Mouse (Mus musculus): ENCODE measurements around the gene Plekha5. TPM values are rescaled to one million over a fixed set of nuclear protein-coding genes. Genes with fewer than 3 reads are reported as not detected.
"Not testable (repeated sequence)": the region's sequence is repeated elsewhere in the genome, so short reads cannot be mapped to it uniquely, and the experiment has no call there.

Gene Plekha5
- total RNA-seq, 2 experiments from 2014 or later, result 98.9 to 118 TPM

GRCm38 (mm10) chr6:140532858-140533257 is 109.0 kb downstream of the Plekha5 start:
- not testable (repeated sequence) for DNase-seq

GRCm38 (mm10) chr6:140533606-140534005 is 109.8 kb downstream of the Plekha5 start:
- DNase-seq, result no peak

GRCm38 (mm10) chr6:140535504-140535903 is 111.7 kb downstream of the Plekha5 start:
- no peak for DNase-seq

GRCm38 (mm10) chr6:140541919-140542318 is 118.1 kb downstream of the Plekha5 start:
- no peak for DNase-seq

GRCm38 (mm10) chr6:140543005-140543794 is 119.3 kb downstream of the Plekha5 start:
- DNase-seq, result no peak

- DNase-seq, result no peak
Observed at GRCm38 (mm10) chr6:140546095-140546494, 122.2 kb downstream of the Plekha5 start.

- no peak for DNase-seq
Observed at GRCm38 (mm10) chr6:140546648-140547201, 122.9 kb downstream of the Plekha5 start.

GRCm38 (mm10) chr6:140547203-140547944 is 123.5 kb downstream of the Plekha5 start:
- DNase-seq, result no peak

GRCm38 (mm10) chr6:140548082-140548769 is 124.4 kb downstream of the Plekha5 start:
- DNase-seq, result no peak

GRCm38 (mm10) chr6:140550741-140551140 is 126.9 kb downstream of the Plekha5 start:
- DNase-seq, result no peak

GRCm38 (mm10) chr6:140554261-140554660 is 130.4 kb downstream of the Plekha5 start:
- no peak for DNase-seq

GRCm38 (mm10) chr6:140559411-140559810 is 135.6 kb downstream of the Plekha5 start:
- no peak for DNase-seq

- DNase-seq, result no peak
Observed at GRCm38 (mm10) chr6:140561151-140561916, 137.5 kb downstream of the Plekha5 start.

- no peak for DNase-seq
Observed at GRCm38 (mm10) chr6:140561917-140562590, 138.2 kb downstream of the Plekha5 start.

GRCm38 (mm10) chr6:140567199-140567598 is 143.3 kb downstream of the Plekha5 start:
- no peak for DNase-seq

GRCm38 (mm10) chr6:140567897-140568296 is 144.0 kb downstream of the Plekha5 start:
- no peak for DNase-seq

GRCm38 (mm10) chr6:140570152-140570551 is 146.3 kb downstream of the Plekha5 start:
- no peak for DNase-seq

- DNase-seq, result no peak
Observed at GRCm38 (mm10) chr6:140574943-140575342, 151.1 kb downstream of the Plekha5 start.

- DNase-seq, result no peak
Observed at GRCm38 (mm10) chr6:140576133-140576532, 152.3 kb downstream of the Plekha5 start.

- no peak for DNase-seq
Observed at GRCm38 (mm10) chr6:140576961-140577821, 153.3 kb downstream of the Plekha5 start.
